Mouse (Mus musculus) retina, postnatal 7 days (tissue): ENCODE measurements around the gene Frrs1l.

Experiments
- DNase-seq: peaks from one replicate; pipeline ENCODE4 v3.0.0-alpha.2; 2012; ENCODE audit warnings: low read depth, low spot score

Gene Frrs1l

DNA sequence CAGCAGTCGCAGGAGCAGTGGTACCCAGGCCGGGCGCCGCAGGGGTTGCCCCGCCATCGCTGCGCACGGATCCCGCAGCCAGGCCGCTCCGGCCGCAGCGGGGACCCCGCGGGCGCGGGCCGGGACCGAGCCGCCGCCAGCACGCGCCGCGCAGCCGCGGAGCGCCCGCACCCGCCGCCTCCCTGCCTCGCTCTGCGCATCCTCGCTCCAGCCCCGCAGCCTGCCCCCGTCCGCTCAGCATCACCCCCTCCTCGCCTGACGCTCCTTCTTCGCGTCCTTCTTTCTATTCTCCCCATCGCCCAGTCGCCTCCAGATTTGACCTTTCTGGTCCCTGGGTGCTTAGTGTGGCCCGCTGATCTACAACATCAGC lies at the start of gene Frrs1l:
Frrs1l (minus strand) TSS at position 177 of the 370 bp plus-strand sequence.
- DNase-seq = peak; percentile 6

DNA sequence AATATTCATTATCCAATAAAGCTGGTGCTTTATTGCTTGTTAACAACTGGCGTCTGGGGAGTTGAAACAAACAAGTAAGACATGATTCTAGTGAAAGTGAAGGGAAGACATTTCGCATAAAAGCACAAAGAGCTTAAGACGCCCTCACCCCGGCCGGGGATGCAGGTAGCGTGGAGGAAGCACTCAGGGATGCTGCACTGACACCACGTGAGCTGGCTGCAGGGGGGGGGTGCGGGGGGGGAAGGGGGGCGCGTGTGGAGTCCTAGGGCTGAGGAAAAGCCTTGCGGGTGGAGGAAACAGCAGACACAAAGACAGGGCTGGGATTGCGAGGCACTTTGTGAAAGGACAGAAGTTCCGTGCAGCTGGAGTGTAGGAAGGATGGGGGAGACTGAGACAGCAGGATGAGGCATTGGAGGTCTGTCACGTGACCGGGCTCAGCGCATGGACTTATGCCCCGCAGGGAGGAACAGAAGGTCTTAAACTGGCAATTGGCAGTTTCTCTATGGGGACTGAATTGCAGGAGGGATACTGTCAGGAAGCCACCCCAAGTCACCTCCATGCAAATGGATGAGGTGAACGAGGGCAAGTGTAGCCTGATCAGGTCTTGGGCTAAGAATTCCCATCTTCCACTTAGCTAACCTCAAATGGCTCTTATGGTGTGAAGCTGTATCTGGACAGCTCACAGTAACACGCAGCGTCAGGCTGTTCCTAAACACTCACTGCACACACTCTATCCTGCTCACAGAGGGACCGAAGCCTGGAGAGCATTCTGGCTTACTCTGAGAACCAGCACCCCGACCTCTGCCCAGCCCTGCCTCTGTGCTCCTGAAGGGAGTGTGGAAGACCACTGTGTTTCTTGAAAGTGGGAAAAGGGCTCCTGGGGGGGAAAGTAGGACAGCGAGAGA lies 49.2 kb upstream of the Frrs1l start:
- peak; percentile 33 for DNase-seq

DNA sequence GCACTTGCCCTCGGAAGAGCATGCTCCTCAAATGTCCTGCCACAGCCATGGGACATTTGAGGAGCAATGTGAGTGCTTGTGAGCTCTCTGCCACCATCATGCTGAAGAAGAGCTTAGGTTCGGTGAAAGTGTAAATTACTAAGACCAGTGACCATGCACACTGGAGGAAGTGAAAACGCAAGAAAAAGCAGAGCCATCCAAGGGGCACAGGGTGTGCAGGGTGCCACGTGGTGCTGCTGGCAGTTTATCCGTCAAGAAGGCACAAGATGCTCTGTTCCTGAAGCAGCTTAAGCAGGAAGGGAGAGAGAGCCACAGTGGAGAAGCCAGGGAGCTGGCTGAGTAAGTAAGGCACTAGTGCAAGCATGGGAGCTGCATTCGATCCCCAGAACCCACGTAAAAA lies 47.4 kb upstream of the Frrs1l start:
- DNase-seq = no peak

DNA sequence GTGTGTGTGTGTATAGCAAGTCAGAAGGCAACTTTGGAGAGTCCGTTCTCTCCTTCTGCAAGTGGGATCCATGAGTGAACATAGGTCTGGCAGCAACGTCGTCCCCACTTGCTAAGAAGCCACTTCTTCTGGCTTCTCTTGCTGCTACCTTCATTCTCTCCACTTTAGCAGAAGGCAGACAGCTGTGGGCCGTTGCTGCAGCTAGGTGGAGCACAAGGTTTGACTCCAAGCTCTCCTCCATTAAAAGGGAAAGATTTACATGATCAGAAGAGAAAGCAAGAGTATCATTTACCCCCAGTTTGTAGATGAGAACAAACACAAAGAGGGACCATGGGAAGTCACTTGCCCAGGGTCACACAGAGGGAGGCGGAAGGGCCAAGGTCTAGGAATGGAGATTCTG lies 44.0 kb upstream of the Frrs1l start:
- DNase-seq = no peak

DNA sequence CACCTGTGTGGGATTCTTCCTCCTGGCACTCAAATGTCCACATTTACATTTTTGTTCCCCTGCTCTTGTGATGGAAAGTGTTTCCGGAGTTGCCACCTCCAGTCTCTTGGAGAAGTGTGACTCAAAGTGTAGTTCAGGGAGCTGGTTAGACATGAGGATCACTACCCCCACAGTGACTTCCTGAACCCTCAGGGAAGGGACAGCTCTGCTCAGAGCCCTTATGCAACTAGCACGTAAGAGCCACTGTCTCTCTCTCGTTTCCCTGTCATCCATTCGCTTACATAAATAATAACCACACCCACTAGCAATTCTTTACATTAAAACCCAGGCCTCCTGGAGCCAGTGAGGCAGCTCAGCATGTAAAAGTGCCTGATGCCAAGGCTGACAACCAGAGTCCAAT lies 41.2 kb upstream of the Frrs1l start:
- DNase-seq = no peak

DNA sequence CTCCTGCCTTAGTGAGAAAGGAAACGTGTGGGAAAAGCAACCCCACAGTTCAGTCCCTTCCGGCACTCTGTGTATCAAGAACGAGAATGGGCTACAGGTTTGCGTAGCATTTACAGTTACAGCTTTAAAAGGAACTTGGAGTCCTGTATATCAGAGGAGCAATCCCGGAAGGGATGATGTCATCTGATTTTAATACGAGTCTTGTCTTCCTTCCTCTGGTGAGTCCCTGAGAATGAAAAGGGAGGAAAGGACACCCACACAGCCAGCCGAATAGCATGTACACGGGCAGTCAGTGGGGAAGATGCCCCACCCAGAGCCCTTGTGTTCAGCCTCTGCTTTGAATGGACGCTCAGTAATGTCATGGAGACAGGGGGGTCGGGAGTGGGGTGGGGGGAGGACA lies 37.8 kb upstream of the Frrs1l start:
- DNase-seq = no peak

DNA sequence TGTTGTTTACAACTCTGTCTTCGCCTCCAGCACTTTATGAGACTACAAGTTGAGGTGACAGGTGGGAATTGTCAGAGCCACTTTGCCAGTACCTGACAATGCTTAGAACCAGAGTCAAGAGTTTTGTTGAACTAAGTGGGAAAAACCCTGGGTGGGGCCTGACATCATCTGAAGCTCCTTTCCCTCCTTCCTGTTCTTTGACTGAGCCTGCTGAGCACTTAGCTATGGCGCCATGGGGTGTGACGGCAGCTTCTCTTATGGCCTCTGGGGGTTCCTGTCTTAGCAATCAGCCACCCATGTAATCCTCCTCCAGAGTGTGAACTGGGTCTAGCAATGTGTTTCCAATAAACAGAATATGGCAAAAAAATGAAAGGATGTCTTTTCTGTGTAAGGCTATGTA lies 33.3 kb upstream of the Frrs1l start:
- no peak for DNase-seq

DNA sequence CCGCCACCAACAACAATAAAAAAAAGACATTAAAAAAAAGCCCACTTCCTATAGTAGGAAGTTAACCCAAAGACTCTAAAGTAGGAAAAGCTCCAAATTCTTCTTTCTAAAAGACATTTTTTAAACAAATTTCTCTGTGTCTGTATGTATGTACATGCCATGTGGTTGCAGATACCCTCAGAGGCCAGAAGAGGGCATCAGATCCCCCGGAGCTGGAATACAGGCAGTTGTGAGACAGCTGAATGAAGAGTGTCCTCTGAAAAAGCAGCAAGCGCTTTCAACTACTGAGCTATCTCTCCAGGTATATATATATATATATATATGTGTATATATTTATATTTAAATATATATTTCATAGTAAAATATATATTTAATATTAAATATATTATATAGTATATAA lies 31.1 kb upstream of the Frrs1l start:
- DNase-seq = no peak

DNA sequence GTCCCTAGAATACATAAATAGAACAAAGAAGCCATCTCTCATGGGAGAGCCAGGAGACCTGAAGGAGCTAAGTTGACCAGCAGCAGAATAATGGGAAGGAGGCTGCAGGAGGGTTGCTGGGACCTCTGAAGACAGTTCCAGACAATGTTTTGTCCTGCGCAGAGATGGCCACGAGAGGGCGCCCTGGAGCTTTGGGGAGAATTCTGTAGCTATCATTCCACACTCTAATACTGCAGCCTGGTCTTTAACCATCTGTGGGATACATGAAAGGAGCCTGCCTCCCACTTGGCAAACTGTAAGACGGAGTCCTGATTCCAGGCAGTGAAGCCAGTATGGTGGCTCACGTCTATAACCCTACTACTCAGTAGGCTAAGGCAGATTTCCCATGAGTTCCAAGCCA lies 27.0 kb upstream of the Frrs1l start:
- DNase-seq = peak; percentile 65

DNA sequence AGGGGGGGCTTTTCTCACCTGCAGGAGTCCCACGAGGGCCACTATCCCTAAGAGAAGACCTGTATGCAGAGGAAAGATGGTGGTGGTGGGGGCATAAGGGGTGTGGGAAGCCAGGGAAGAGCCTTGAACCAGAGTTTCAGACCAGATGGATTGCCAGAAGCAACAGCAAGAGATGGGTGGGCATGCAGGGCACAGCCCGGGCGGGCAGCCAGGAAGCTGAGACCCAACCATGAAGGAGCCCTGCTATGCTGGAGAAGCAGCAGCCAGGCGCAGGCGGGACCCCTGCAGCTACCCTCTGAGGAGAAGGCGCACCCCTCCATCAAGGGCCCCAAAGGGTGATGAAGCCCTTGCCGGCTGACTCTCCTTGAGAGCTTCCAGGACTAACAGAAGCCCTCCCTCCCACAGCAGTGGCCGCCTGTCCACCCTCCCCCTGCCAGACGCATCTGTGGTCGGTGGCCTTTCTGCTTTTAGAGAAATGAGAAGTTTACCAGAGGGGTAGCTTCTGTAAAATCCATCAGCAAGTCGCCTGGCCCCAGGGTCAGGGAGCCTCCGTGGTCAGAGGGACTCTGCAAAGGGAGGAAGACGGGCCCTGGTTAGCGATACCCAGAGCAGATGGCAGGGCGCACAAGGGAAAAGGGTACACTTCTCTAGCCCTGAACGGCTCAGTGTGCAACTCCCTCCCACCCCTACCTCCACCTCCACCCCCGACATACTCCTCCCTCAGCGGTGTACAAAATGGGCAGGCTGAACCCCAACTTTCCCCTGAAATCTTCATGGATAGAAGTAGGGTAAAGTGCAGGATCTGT lies 26.4 kb upstream of the Frrs1l start:
- DNase-seq = no peak

DNA sequence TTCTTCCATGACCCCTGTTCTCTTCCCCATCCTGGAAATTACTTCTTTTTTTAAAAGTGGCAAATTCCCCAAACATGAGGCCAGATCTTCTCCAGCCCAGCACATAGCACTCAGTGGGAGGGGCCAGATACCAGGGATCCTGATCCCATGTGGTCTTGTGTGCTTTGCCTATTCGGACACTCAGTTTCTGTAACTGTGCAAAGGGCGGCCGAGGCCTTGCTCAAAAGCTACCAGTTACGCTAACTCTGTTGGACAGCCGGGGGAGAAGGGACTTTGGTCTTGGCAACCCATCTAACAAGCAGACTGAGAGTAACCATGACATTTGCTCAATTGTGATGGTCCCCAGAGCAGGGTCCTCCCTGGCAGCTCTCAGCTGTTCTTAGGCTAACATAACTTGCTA lies 24.8 kb upstream of the Frrs1l start:
- DNase-seq = no peak

DNA sequence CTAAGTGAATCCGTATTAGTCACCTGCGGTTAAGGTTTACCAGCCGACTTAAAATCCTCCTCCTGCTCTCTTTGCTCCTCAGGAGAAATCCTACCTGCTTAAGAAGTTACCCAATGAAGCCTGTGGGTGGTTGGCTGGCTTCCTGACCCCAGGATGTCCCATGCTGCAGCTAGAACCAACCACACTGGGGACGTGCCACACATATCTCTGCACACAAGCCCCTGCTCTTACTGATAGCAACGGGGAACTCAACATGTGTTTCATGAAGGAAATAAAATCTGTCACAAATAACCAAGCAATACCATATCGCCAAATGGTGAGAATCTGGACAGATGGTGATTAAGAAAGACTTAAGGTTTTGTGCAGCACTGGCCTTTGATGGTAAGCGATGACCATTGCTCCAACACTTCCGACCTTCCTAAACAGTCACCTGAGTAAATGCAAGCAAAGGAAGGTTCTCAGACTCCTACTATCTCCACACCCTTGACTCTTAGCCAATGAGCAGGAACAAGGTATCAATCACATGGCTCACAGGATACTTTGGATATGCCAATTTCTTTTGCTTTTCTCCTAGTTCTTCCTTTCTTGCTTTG lies 21.4 kb upstream of the Frrs1l start:
- no peak for DNase-seq

DNA sequence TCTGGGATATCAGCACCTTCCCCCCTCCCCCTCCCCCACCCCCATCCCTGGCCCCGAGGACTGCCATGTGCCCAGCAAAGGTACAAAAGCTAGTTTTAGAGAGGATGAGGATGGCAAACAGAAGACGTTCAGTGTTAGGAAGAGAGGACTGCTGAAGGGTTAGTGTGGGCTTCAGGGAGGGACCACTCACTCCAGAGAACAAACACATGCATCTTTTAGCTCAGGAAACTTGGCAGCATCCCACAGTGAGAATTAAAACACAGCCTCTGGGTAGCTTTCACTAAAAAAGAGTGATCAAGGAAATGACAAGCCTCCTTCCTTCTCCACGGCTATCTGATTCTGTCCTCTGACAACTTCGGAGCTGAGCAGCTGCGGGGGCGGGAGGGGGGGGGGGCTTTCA lies 20.7 kb upstream of the Frrs1l start:
- no peak for DNase-seq

DNA sequence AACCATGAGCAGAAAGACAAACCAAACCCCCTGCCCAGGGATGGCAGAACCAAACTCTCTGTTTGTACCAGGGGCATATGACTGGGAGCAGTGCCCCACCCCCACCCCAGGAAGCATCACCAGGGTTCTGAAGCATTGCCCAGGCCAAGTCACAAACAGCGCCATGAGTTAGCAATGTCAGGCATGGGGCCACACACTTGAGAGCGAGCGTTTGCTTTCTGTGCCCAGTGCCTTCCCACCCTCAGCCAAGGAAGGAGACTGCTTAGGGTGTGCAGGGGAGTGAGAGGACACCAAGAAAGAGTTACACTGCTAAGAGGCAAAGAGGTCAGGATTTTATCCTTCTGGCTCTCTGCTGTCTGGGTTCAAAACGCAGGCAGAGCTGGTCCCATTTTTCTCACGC lies 20.2 kb upstream of the Frrs1l start:
- DNase-seq = no peak

DNA sequence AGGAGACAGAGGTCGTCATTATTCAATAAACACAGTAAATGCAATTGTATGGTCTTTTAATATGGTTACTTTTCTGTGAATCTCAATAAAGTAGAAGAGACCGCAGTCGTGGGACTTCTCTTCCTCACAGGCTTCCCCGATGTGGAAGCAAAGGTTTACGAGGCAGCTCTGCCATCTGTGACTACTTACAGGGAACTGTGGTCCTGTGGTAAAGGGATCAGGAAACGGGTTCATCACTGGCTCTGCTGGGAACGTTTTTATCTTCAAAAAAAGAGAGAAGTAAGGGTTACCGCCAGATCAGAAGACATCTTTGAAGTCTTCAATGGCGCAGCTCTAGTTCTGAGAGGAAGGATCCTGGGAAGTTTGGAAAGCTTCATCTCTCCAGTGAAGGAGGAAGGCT lies 17.5 kb upstream of the Frrs1l start:
- DNase-seq = no peak

DNA sequence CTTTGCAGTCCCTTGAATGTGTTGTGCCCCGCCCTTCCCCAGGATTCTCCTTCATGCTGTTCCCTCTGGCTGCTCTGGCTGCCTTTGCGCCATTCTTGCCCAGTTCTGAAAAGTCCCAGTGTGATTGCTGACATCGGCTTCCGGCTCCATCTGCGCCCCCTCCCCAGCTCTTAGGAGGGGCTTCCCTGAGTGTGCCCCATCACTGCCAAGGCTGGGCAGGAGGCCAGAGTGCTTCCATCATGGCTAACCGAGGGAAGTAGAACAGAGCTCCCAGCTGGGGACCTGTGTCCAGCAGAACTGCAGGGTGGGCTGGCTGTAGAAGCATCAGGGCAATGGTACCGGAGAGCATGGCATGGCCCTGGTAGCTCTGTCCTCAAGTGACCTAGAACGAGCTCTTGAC lies 14.8 kb upstream of the Frrs1l start:
- DNase-seq = peak; percentile 4

DNA sequence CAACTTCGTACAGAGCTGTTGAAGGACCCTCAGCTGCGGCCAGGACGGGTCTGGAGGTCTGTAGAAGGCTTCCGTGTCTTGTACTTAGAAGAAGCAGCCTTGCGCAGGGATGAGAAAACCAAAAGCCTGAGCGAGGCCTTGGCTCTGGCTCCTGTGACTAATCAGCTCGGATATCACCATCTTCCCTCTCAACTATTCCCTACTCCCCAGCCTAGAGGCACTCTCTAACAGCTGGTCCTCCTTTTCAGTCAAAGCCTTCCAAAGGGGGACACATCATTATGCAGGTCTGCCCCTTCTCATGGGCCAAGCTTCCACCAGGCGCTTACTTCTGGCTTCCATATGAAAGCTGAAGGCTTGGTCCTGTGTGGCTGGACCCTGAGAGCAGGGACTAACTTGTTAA lies 13.7 kb upstream of the Frrs1l start:
- no peak for DNase-seq

DNA sequence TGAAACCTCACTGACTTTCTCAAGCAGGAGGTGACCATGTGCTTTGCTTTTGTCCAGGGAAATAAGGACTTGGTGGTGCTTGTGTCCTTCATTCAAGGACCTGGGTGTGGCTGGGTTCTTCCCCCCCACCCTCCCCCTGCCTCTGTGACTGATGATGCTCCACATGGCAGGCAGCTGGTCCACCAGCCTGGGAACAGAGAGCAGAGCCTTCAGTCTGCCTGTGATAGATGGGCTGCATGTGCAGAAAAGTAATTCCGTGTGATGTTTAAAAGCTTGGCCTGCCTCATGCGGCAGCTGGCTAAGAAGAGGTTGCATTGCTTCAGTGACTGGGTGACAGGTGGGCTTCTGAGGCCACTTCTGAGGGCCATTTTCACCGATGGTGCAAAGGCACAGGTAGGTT lies 12.6 kb upstream of the Frrs1l start:
- no peak for DNase-seq

DNA sequence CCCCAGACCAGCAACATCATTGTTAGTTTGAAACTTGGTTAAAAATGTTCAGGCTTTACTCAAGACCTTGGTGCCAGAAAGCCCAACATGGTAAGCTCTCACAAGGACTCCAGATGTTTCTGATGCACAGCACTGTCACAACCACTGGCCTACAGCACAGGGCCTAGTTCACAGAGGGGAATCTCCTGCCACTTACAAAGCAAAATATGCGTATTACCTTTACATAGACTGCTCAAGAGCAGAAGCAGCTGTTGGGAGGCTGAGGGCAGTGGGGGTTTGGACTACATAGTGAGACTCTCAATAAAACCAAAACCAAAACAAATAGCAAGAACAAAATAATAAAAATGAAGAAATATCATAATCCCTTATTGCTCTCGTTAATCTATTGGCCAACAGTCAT lies 11.2 kb upstream of the Frrs1l start:
- DNase-seq = no peak

DNA sequence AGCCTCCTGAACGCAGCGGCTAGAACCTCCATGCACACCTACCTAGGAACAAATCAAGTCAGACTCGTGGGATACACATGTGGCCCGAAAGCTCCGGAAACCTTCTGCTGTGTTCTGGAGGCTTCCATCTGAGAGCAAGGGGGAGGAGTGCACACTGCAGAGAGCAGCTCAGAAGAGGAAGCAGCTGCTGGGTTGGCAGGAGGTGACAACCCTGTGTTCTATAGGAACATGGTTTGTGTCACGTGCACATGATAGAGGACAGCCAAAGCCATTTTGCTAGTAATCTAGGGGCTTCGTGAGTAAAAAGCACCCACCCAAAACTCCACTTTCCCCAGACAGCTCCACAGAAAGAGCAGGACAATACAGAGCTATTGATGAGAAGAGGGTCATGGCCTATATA lies 3.1 kb upstream of the Frrs1l start:
- no peak for DNase-seq

DNA sequence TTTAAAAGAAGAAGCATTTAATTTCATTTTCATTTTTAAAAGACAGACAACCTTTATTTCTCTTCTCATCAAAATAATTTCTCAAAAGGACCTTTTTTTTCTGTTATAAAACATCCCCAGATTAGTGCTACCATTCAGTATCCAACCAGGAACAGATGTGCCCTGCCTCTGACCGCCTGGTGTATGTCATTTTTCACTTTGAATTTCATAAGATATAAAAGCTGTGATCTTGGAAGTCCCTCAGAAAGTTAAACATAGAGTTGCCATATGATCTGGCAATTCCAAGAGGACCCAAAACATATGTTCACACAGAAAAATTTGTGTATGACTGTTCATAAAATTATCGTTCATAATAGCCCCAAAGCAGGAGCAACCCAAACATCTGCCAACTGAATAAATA lies 1.8 kb upstream of the Frrs1l start:
- DNase-seq = no peak

DNA sequence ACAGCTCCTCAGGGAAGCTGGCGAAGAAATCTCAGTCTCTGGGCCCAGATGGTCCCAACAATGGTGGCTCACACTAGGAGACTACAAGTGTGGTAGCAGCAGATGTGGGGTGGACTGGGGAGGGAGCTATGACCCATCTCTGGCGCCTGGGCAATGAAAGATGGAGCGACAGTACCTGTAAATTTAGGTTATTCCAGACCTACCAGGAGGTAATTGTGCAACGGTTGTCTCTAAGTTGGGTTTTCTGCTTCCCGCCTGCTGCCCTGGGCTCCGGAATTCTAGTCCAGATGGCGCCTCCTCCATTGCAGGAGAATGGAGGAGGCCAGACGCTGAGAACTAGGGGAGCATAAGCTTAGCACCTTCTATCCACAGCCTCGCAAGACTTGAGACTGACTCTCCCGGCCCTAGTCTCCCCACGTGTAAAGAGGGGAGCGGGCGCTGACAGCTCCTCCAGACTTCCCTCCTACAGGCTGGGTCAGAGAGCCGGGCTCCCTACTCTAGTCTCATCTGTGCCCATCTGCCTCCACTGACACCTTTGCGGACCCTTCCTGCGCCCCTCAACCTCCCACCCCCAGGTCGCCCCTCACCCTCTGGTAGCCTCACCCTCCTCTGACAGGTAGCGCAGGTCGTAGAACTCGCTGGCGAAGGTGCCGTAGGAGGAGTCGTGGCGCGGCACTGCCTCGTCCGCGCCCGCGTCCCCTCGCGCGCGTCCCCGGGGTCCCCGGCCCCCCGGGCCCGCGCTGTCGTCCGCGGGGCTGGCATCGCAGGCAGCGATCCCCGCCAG lies 568 bp downstream of the Frrs1l start:
- peak; percentile 6 for DNase-seq
